Mouse (Mus musculus) heart, postnatal 10 days (tissue): ENCODE results near the gene Car3. TPM values are rescaled to one million over a fixed set of nuclear protein-coding genes. Genes with fewer than 3 reads are reported as not detected.
"Not testable (repeated sequence)": the region's sequence is repeated elsewhere in the genome, so short reads cannot be mapped to it uniquely, and the experiment has no call there.

Experiments used
- DNase-seq, 2 experiments: peaks; one replicate each; pipeline ENCODE4 v3.0.0; 2021
- intact Hi-C: fragments of 180-260 bp; cut with DNase I; formaldehyde crosslinking; loops from one replicate; pipeline ENCODE4 v1.15.1; 2025
- total RNA-seq, 2 experiments: library from RNA; stranded (reverse); gene quantifications; 2 replicates each; pipeline ENCODE4 v1.2.3; 2021

The Car3 gene
- total RNA-seq = 100 to 1,000 TPM in 1 of 2 experiments, 10 to 100 TPM in 1; 45.9 to 122 TPM

DNA sequence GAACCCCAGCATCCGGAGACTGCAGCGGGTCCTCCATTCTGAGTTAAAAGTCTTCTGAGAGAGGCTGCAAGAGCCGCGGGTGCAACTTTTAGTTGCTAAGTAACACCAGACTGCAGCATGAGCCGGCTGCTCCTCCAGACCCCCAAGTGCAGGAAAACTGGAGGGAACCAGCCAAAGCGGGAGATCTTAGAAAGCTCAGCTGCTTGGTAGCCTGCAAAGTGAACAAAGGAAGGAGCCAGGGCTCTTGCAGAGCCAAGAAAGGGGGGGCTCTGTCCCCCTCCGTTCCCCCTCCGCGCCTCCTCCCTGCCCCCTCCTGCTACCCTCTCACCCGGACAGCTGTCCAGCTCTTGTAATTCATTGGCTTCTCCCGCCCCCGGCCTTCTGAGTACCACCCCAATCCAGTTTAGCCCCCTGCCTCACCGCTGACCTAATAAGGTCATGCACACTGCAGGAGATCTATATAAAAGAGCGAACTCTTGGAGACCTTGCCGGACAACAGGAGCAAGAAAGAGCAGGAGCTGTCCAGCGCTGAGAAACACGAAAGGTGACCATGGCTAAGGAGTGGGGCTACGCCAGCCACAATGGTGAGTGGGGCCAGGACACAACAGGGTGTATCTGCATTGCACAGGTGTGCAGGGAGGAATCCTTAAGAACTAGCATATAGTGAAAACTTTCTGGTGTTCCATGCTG is at the start of gene Car3:
TSS of gene Car3 (plus strand) at position 491 of the 690 bp plus-strand sequence.
- intact Hi-C loops = no loop called here
- DNase-seq = no peak

DNA sequence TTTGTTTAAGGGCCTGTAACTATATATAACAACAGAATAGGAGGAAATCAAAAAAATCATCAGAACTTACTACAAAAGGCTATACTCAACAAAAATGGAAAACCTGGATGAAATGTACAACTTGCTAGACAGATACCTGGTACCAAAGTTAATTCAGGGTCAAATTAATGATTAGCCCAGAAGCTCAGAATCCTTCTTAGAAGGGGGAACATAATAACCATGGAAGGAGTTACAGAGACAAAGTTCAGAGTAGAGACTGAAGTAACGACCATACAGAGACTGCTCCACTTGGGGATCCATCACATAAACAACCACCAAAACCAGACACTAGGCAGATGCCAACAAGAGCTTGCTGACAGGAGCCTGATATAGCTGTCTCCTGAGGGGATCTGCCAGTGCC is 47.9 kb upstream of the Car3 start:
- DNase-seq, intact Hi-C loops: not testable (repeated sequence)

DNA sequence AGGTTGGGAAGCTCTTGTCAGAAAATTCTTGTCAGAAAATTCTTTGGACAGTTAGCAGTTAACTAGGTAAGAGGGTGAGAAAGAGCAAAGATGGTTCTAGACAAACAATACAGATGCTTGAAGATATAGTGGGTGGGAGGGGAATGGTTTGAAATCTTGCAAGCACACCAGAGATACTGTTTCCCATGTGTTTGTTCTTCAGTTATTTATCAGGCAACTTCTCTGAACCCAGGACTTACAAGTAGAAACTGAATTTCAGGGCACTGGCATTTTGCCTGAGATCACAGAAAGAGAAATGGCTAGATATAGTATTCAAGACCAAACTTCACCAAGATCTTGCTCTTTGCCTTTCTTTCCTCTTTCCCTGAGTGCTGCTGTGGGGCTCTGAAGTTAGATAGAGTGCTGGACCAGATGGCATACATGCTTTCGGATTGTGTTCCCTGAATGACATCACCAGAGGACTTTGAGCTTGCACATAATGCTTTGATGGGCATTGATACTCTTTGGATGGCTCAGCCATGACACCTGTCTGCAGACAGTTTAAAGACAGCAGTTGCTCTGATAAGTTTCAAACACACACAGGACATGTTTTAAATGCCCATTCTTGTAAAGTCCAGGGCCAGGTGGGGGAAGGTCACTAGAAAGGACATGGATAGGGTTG is 43.3 kb upstream of the Car3 start:
- intact Hi-C loops = no loop called here

DNA sequence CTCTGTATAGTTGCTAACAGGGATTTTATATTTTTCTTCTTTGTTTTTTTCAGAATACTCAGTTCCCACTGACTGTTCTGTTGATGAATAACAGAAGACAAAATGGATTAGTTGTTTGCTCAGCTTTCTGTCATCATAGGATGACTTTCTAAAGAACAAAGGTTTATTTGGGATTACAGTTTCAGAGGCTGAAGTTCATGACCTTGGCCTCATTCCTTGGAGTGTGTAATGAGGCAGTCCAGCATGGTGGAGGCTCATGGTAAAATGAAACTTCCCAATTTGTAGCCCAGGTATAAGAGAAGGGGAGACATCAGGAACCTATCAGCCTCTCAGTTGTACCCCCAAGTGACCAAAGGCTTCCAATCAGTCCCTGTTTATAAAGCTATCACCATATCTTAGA is 34.4 kb upstream of the Car3 start:
- no peak for DNase-seq
- intact Hi-C loops = no loop called here

More for the DNA sequence above, 43.3 kb upstream of the Car3 start:
- no peak for DNase-seq

- no peak for DNase-seq
- intact Hi-C loops = no loop called here
Measured at GRCm38 (mm10) chr3:14831219-14831835, 32.0 kb upstream of the Car3 start.

GRCm38 (mm10) chr3:14832766-14833165 is 30.5 kb upstream of the Car3 start:
- DNase-seq = no peak
- intact Hi-C loops = no loop called here

GRCm38 (mm10) chr3:14838936-14839335 is 24.4 kb upstream of the Car3 start:
- no peak for DNase-seq
- intact Hi-C loops = no loop called here

GRCm38 (mm10) chr3:14839466-14840118 is 23.7 kb upstream of the Car3 start:
- intact Hi-C loops = no loop called here
- DNase-seq = no peak

- DNase-seq = no peak
- intact Hi-C loops = no loop called here
Measured at GRCm38 (mm10) chr3:14848587-14849254, 14.6 kb upstream of the Car3 start.

- intact Hi-C loops = no loop called here
- DNase-seq = no peak
Measured at GRCm38 (mm10) chr3:14853966-14854365, 9.3 kb upstream of the Car3 start.

DNA sequence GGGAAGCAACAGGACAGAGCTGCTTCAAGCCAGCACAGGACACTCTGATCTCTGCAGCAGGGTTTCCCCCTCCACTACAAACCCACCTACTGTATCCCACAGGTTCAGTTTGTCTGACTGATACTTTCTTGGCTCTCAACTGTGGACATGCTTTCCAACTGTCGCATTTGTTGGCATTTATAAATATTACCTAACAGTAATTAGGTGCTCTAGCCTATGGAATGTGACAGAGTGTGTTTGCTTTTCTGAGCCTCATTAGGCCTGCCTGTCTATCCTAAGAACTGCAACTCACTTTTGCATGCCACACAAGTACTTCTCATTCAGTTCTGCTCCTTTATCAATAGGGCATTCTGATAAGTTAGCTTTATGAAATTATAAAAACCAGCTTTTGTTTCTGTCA is 8.9 kb upstream of the Car3 start:
- DNase-seq = no peak

DNA sequence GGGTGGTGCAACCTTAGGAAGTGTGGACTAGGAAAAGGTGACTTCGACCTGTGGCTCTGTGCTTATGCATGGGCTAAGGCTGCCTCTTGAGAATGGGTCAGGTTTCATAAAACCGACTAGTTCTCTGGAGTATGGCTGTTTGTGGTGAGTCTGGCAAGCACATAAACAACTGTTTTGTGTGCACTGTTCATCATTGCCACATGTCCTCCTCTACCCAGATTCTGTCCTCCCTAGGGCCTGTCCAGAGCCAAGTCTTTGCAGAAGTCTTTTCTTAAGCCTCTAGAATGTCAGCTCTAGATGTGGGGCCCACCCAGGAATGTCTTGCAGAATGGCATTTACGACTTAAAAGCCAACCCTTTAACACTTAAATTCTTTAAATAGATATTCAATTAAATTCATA is 5.4 kb upstream of the Car3 start:
- intact Hi-C loops = no loop called here

More for the DNA sequence above, 8.9 kb upstream of the Car3 start:
- intact Hi-C loops = no loop called here

DNA sequence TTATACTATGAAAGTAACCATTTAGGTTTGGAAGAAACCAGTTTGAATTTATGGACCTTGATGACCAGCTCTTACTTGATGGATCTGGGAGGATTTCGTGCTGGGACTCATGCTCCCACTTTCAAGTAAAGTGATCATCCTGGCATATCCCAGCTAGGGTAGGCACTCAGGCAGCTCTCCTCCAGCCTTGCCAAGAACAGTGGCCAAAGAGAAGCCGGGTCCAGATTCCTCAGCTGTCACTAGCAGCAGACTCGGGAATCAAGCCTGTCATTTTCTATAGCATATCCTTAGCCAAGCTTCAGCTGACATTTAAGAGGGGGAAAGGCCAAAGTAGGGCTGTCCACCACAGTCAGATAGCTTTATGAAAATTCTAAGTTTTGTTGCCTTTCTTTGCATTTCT is 3.0 kb upstream of the Car3 start:
- DNase-seq = no peak
- intact Hi-C loops = no loop called here

More for the DNA sequence above, 5.4 kb upstream of the Car3 start:
- no peak for DNase-seq

GRCm38 (mm10) chr3:14861165-14861564 is 2.1 kb upstream of the Car3 start:
- DNase-seq = no peak
- intact Hi-C loops = no loop called here

DNA sequence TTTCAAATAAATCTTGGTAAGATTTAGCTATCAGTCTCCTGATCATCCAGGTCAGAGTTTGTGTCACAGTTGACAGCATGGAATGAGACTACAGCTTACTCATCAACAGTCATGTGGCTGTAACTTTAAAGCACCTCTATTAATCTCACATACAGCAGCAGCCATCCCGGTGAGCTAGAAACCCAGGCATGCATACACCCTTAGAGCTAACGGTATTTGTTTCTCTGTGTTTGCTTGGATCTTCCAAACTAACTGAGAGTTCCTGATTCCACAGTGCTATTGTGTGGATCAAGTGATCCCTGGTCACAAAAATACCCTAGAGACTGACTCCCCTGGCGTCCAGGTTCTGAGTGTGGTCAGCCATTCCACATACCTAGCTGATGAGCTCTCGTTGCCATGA is 1.5 kb upstream of the Car3 start:
- no peak for DNase-seq
- intact Hi-C loops = no loop called here

- intact Hi-C loops = no loop called here
- no peak for DNase-seq
Measured at GRCm38 (mm10) chr3:14862654-14863021, 674 bp upstream of the Car3 start.

DNA sequence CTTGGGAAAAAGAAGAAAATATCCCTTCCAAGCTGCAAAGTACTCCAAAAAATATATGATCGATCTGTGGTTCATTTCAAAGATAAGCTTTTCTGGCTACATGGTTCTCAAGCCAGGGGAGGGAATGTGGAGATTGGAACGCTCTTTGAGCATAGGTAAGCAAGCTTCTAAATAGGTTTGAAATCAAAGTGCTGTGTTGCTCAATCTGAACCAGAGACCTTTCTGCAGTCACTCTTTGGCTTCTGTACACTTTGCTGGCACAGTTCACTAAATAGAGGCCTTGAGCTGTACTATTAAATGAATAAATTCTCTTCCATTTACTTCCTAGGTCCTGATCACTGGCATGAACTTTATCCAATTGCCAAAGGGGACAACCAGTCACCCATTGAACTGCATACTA is 610 bp downstream of the Car3 start:
- no peak for DNase-seq
- intact Hi-C loops = no loop called here

DNA sequence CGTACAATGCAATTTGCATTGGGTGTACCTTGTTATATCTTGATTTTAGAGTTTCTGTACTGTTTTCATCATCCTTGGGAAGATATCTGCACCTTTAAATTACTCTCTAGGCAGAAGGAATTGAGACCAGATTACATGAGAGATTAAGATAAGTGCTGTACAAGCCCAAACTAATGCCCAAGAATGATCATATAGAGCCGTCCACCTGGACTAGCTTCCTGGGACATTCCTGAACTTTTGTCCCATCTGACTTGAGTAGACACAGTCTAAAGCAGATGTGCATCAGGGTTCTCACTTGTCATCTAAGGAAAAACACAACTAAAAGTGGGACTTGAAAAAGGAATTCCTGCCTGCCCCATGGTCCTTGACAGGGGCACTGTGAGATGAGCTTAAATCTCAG is 2.6 kb downstream of the Car3 start:
- intact Hi-C loops = no loop called here

DNA sequence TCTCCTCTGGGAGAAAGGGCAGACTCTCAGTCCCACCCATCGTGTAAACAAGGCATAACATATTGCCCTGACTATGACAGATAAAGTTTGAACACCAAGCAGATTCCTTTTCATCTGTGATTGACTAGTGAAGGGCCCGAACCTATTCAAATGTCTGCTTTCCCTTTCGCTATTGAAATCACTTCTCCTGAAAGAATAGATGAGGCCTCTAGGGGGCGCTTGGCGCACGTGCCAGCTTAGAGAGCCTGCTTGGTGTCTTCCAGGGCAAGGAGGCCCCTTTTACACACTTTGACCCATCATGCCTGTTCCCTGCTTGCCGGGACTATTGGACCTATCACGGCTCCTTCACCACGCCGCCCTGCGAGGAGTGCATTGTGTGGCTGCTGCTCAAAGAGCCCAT is 6.5 kb downstream of the Car3 start:
- DNase-seq = peak; percentile 68 to 77
- intact Hi-C loops = loop anchor here (5.0 kb wide), 2 partner anchors 192 to 373 kb away; no protein-coding TSS in a partner anchor

More for the DNA sequence above, 2.6 kb downstream of the Car3 start:
- DNase-seq = no peak

DNA sequence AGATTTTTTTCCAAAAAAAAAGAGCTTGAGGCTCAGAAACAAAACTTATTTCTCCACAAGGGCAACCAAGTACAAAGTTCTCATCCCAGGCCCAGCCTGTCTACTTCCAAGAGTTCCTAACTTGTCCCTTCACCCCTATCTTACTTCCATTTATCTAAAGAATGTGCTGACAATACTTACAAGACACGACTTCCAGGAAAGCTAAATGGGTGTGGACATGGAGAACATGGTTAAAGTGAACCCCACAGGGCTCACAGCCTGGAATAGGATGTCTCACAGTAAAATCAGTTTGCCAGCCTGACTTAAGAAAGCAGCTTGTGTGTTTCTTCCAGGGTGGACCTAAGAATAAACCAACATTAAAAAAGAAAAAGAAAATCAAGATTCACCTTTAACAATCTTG is 7.2 kb downstream of the Car3 start:
- no peak for DNase-seq
- intact Hi-C loops = loop anchor here (5.0 kb wide), 2 partner anchors 193 to 372 kb away; no protein-coding TSS in a partner anchor

- DNase-seq = no peak
Measured at GRCm38 (mm10) chr3:14871386-14871785, 8.1 kb downstream of the Car3 start.

More at GRCm38 (mm10) chr3:14871386-14871785, 8.1 kb downstream of the Car3 start:
- intact Hi-C loops = loop anchor here (5.0 kb wide), 2 partner anchors 194 to 371 kb away; no protein-coding TSS in a partner anchor
